Mouse (Mus musculus) ES-E14 (cell line): ENCODE data around the gene Svopl. TPM values are rescaled to one million over a fixed set of nuclear protein-coding genes. Genes with fewer than 3 reads are reported as not detected.

Experiments
- DNase-seq: peaks from one replicate; pipeline ENCODE4 v3.0.0-alpha.2; 2013; ENCODE audit warnings: low read depth, low spot score
- H3K27ac ChIP-seq: 2 replicates; pipeline ENCODE4 v1.5.1; 2012; ENCODE audit warnings: low read depth, mild to moderate bottlenecking, low read length, moderate library complexity, mixed read lengths; ENCODE audit not compliant: poor library complexity, insufficient read depth, severe bottlenecking
- H3K36me3 ChIP-seq: 2 replicates; pipeline ENCODE4 v1.6.1; 2012; ENCODE audit warnings: mild to moderate bottlenecking, low read length, moderate library complexity, mixed read lengths; ENCODE audit not compliant: control insufficient read depth, poor library complexity, insufficient read depth, severe bottlenecking
- H3K4me1 ChIP-seq, 2 experiments: fragments of 150-350 bp in 1 of 2; sonication (generic) in 1 of 2; 2 replicates each; pipeline ENCODE4 v1.6.1; 2012; ENCODE audit warnings: low read length in 2 of 2, mild to moderate bottlenecking in 1 of 2, mixed read lengths in 1 of 2; ENCODE audit not compliant: control insufficient read depth in 2 of 2, insufficient read depth in 2 of 2, poor library complexity in 1 of 2
- H3K4me3 ChIP-seq, 2 experiments: fragments of 150-350 bp in 1 of 2; sonication (generic) in 1 of 2; 2 replicates each; pipeline ENCODE4 v1.5.1; 2012; ENCODE audit warnings: low read length in 2 of 2, low read depth in 1 of 2, mild to moderate bottlenecking in 1 of 2, mixed read lengths in 1 of 2; ENCODE audit not compliant: insufficient read depth in 1 of 2, poor library complexity in 1 of 2, severe bottlenecking in 1 of 2
- H3K9ac ChIP-seq: 2 replicates; pipeline ENCODE4 v1.6.1; 2012; ENCODE audit warnings: low read depth, mild to moderate bottlenecking, low read length, mixed read lengths; ENCODE audit not compliant: poor library complexity, insufficient read depth, severe bottlenecking
- H3K9me3 ChIP-seq: fragments of 150-350 bp; sonication (generic); 2 replicates; pipeline ENCODE4 v1.6.1; 2012; ENCODE audit warnings: low read depth, mild to moderate bottlenecking, low read length; ENCODE audit not compliant: control insufficient read depth, insufficient read depth
- CHD2 ChIP-seq: IDR thresholded peaks from 2 replicates; pipeline ENCODE4 v1.6.1; 2014; ENCODE audit warnings: mild to moderate bottlenecking, low read depth, low read length, inconsistent platforms
- HCFC1 ChIP-seq: IDR thresholded peaks from 2 replicates; pipeline ENCODE4 v1.6.1; 2012; ENCODE audit warnings: low read length, inconsistent platforms, borderline replicate concordance; ENCODE audit not compliant: insufficient read depth
- MAFK ChIP-seq: IDR thresholded peaks from 2 replicates; pipeline ENCODE4 v1.6.1; 2014; ENCODE audit warnings: mild to moderate bottlenecking, low read depth, low read length, inconsistent platforms; ENCODE audit not compliant: insufficient read depth
- ZC3H11A ChIP-seq: IDR thresholded peaks from 2 replicates; pipeline ENCODE4 v1.6.1; 2012; ENCODE audit warnings: low read depth, mild to moderate bottlenecking, inconsistent platforms, low read length, borderline replicate concordance
- ZNF384 ChIP-seq: IDR thresholded peaks from 2 replicates; pipeline ENCODE4 v1.6.1; 2012; ENCODE audit warnings: low read depth, low read length, inconsistent platforms
- in situ Hi-C, 2 experiments: fragments of 600-800 bp; cut with MboI; formaldehyde crosslinking; loops; one replicate each; pipeline ENCODE4 v1.15.1; 2025; ENCODE audit warnings: low sequenced_read_pairs in 2 of 2, inconsistent platforms in 1 of 2; ENCODE audit not compliant: unreplicated experiment in 2 of 2
- total RNA-seq: library from RNA; depleted of rRNA; stranded (reverse); fragments of 300-350 nt; gene quantifications from 2 replicates; pipeline ENCODE4 v1.2.3, GENCODE M21; 2012

The Svopl gene
- total RNA-seq, 1 experiment, result 0.18 TPM

GRCm38 (mm10) chr6:38032801-38033566 is 13.8 kb downstream of the Svopl start:
- Histone ChIP-seq H3K9me3 (no peaks in the 10 kb centered on the region), H3K9ac (no peak overlapping the region), H3K4me1 (no peaks in the 10 kb centered on the region), H3K27ac (no peak overlapping the region), H3K4me3 (no peak overlapping the region), H3K36me3 (no peaks in the 10 kb centered on the region)
- no peak for DNase-seq
- in situ Hi-C loops, result no loop called here
- TF ChIP-seq ZC3H11A, result no peak
- no peak for TF ChIP-seq MAFK
- TF ChIP-seq CHD2, result no peak
- TF ChIP-seq HCFC1, result no peak
- TF ChIP-seq ZNF384, result no peak

GRCm38 (mm10) chr6:38031924-38032540 is 14.8 kb downstream of the Svopl start:
- Histone ChIP-seq H3K4me3 (no peak overlapping the region), H3K36me3 (no peaks in the 10 kb centered on the region), H3K9ac (no peak overlapping the region), H3K27ac (no peak overlapping the region), H3K9me3 (no peaks in the 10 kb centered on the region), H3K4me1 (no peaks in the 10 kb centered on the region)
- no peak for DNase-seq
- TF ChIP-seq CHD2, result no peak
- TF ChIP-seq ZC3H11A, result no peak
- TF ChIP-seq MAFK, result no peak
- TF ChIP-seq ZNF384, result no peak
- TF ChIP-seq HCFC1, result no peak
- in situ Hi-C loops, result no loop called here

GRCm38 (mm10) chr6:38028205-38028604 is 18.6 kb downstream of the Svopl start:
- DNase-seq, result no peak
- H3K9ac ChIP-seq, result no peak overlapping the region
- no peak for TF ChIP-seq HCFC1
- TF ChIP-seq MAFK, result no peak
- TF ChIP-seq ZNF384, result no peak
- TF ChIP-seq CHD2, result no peak
- no peak for TF ChIP-seq ZC3H11A
- no peaks in the 10 kb centered on the region for H3K9me3 ChIP-seq
- no peak overlapping the region for H3K4me3 ChIP-seq
- H3K36me3 ChIP-seq, result no peaks in the 10 kb centered on the region
- H3K4me1 ChIP-seq, result no peaks in the 10 kb centered on the region
- in situ Hi-C loops, result no loop called here
- H3K27ac ChIP-seq, result no peak overlapping the region

- in situ Hi-C loops, result no loop called here
- H3K4me3 ChIP-seq, result no peak overlapping the region
- H3K9ac ChIP-seq, result no peak overlapping the region
- H3K27ac ChIP-seq, result no peak overlapping the region
- DNase-seq, result no peak
- H3K36me3 ChIP-seq, result no peaks in the 10 kb centered on the region
- TF ChIP-seq ZC3H11A, result no peak
- TF ChIP-seq ZNF384, result no peak
- TF ChIP-seq MAFK, result no peak
- no peak for TF ChIP-seq CHD2
- no peak for TF ChIP-seq HCFC1
- H3K9me3 ChIP-seq, result no peaks in the 10 kb centered on the region
- no peaks in the 10 kb centered on the region for H3K4me1 ChIP-seq
Measured at GRCm38 (mm10) chr6:38027771-38028170, 19.0 kb downstream of the Svopl start.
